Mouse (Mus musculus) liver, embryonic 11.5 days (tissue): Measurements from ENCODE around the gene Psmd7. TPM values are rescaled to one million over a fixed set of nuclear protein-coding genes. Genes with fewer than 3 reads are reported as not detected.
"Not testable (repeated sequence)": the region's sequence is repeated elsewhere in the genome, so short reads cannot be mapped to it uniquely, and the experiment has no call there.

Experiments
- ATAC-seq: fragments of 200-750 bp; cut with Nextera tagmentation; replicated peaks from 2 replicates; pipeline ENCODE4 v1.8.0; 2017; ENCODE audit warnings: moderate number of reproducible peaks, mild to moderate bottlenecking, moderate TSS enrichment, moderate library complexity; ENCODE audit not compliant: low FRiP score
- DNase-seq: peaks from one replicate; pipeline ENCODE4 v3.0.0-alpha.2; 2017; ENCODE audit warnings: low spot score
- H3K27ac ChIP-seq: fragments of 300-500 bp; sonication (generic); 2 replicates; pipeline ENCODE4 v1.5.1; 2014; ENCODE audit warnings: mild to moderate bottlenecking, low read depth, low read length, control low read depth
- H3K27me3 ChIP-seq: fragments of 300-500 bp; sonication (generic); replicated peaks from 2 replicates; pipeline ENCODE4 v1.6.1; 2014; ENCODE audit warnings: low read length, mixed read lengths; ENCODE audit not compliant: control insufficient read depth, insufficient read depth
- H3K36me3 ChIP-seq: fragments of 300-500 bp; sonication (generic); 2 replicates; pipeline ENCODE4 v1.6.1; 2014; ENCODE audit warnings: mild to moderate bottlenecking, low read length, moderate library complexity, mixed read lengths; ENCODE audit not compliant: control insufficient read depth, insufficient read depth
- H3K4me1 ChIP-seq: fragments of 300-500 bp; sonication (generic); replicated peaks from 2 replicates; pipeline ENCODE4 v1.6.1; 2014; ENCODE audit warnings: low read length, mixed read lengths; ENCODE audit not compliant: control insufficient read depth, insufficient read depth
- H3K4me2 ChIP-seq: fragments of 300-500 bp; sonication (generic); 2 replicates; pipeline ENCODE4 v1.6.1; 2014; ENCODE audit warnings: mild to moderate bottlenecking, control low read depth, moderate library complexity
- H3K4me3 ChIP-seq: fragments of 300-500 bp; sonication (generic); 2 replicates; pipeline ENCODE4 v1.5.1; 2014; ENCODE audit warnings: low read depth, low read length, control low read depth
- H3K9ac ChIP-seq: fragments of 300-500 bp; sonication (generic); 2 replicates; pipeline ENCODE4 v1.6.1; 2014; ENCODE audit warnings: low read depth, low read length, control low read depth
- H3K9me3 ChIP-seq: fragments of 300-500 bp; sonication (generic); 2 replicates; pipeline ENCODE4 v1.6.1; 2016; ENCODE audit warnings: low read length, inconsistent platforms, mixed read lengths; ENCODE audit not compliant: control insufficient read depth
- WGBS: fragments of 180-500 bp; shearing (Covaris S2); extraction: QIAGEN DNeasy Blood & Tissue Kit; methylation state at CpG from one replicate; pipeline ENCODE4 v1.1.7; 2014; 5-methylcytosine and 5-hydroxymethylcytosine counted together
- polyA plus RNA-seq: library from polyadenylated mRNA; unstranded; fragments of >200 nt; fragmentation: Nextera tagmentation; extraction: Ambion mirVana; gene quantifications from 2 replicates; pipeline ENCODE4 v1.2.1, GENCODE M21; 2014

The Psmd7 gene
- polyA plus RNA-seq = 358 and 365 TPM in 2 replicates

DNA sequence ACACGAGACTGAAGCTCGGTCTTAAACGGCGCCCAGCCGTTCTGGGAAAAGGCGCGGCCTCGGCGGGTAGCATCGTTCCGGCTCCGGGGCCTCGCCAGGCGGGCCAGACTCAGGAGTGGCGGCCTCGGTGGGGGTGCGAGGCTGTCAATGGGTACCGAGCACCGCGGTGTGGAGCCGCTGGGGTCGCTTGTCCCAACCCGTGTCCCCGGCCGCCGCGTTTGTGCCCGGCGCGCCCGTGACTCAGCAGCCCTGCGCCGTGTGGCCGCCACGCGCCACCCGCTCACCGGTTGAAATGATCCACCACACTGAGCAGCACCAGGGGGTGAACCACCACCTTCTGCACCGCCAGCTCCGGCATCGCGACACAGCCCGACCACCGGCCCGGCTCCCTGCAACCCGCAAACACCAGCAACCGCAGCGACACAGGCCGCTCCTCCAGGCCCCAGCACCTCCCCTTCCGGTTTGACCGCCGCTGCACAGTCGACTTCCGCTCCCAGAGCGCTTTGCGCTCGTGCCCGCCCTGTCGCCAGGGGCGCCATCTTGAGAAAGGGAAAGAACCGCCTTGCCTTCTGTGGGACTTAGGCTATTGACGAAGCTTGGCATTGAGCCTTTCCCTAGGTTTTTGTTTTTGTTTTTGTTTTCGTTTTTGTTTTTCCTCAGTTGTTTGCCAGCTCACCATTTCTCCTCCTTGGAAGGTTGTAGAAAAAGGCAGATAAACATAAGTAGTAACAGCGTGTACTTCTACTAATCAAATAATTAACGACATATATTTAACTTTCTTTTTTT lies at the start of gene Psmd7:
Gene Psmd7 (minus strand): TSS at position 470 of the 786 bp plus-strand sequence.
- peak within 1 kb of the TSS; percentile 72 for H3K27ac ChIP-seq
- peak; percentile 95 for ATAC-seq
- H3K4me2 ChIP-seq = peak within 1 kb of the TSS; percentile 72
- DNase-seq = peak; percentile 94
- no peaks in the 10 kb centered on the region for H3K4me1 ChIP-seq
- peak within 1 kb of the TSS; percentile 85 for H3K4me3 ChIP-seq
- WGBS = 1% methylated on average over 64 of the region's 65 CpGs
- H3K27me3 ChIP-seq = no peaks in the 10 kb centered on the region
- peak within 1 kb of the TSS; percentile 91 for H3K9ac ChIP-seq
- H3K9me3 ChIP-seq = no peaks in the 10 kb centered on the region
- H3K36me3 ChIP-seq = peaks cover 17% of the 10 kb centered on the region

DNA sequence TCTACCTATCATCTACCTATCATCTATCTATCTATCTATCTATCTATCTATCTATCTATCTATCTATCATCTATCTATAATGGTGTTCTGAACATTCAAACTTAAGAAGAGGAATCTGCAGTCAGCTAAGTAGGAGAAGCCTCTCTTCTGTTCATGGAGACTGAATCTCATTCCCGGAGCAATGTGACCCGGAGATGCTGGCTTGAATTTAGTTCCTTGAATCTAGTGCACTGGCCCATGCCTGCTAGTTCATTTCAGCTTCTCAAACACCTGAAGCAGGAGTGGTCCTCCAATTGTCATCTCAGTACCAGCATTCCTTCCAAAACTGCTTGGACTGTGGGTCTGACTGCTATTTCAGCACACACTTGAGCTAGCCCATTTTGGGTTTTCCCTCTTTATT lies 45.5 kb upstream of the Psmd7 start:
- Histone ChIP-seq H3K36me3 (no peaks in the 10 kb centered on the region), H3K4me3 (no peak overlapping the region), H3K4me2 (no peak overlapping the region), H3K27me3 (no peaks in the 10 kb centered on the region), H3K9me3 (no peaks in the 10 kb centered on the region), H3K27ac (no peak overlapping the region), H3K9ac (no peak overlapping the region), H3K4me1 (no peaks in the 10 kb centered on the region)
- DNase-seq (no peak), ATAC-seq (no peak)
- WGBS = 89% methylated on average over 2 of the region's 2 CpGs

DNA sequence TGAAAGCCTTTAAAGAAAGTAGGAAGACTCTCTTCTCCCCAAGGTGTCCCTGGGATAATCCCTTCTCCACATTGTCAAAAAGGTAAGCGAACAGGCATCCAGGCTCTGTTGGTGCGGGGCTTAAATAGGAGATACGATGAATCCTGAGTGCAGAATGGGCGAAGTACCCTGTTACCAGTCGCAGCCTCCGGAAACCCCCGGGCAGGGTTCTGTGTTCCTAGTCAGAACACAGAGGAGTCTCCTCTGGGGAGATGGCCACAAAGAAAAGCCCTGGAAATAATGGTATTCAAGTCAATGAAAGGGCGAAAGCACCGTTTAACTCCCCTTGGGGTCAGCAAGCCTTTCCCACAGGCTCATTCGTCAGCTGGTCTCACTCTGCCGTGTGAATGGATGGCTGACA lies 41.4 kb upstream of the Psmd7 start:
- Histone ChIP-seq H3K27me3 (no peaks in the 10 kb centered on the region), H3K9me3 (no peaks in the 10 kb centered on the region), H3K9ac (no peak overlapping the region), H3K36me3 (no peaks in the 10 kb centered on the region), H3K4me2 (no peak overlapping the region), H3K27ac (no peak overlapping the region), H3K4me1 (no peaks in the 10 kb centered on the region), H3K4me3 (no peak overlapping the region)
- ATAC-seq (no peak), DNase-seq (no peak)
- WGBS = 85% methylated on average over 11 of the region's 11 CpGs

DNA sequence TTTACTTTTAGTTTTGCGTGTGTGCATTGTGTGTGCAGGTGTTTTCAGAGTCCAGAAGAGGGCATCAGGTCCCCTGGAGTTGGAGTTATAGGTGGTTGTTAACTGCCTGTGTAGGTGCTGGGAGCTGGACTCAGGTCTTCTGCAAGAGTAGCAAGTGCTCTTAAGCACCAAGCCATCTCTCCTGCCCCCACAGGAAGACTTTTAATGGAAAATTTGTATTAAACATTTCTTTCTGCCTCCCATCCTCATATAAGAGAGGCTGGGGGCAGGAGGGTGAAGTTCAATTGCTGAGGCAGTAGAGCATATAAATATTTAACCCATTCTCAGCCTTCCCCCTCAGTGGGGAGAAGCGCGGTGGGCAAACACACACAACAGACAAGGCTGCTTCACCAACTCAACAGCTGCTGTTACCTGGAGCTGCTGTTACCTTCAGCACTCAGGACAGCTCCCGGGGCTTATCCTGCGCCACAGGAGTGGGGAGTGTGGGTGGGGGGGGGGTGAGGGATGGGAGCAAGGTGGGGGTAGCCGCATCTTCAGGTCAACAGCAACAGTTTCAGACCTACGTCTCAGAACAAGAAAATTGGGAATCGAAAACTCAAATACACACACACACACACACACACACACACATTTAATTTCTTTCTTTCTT lies 40.4 kb upstream of the Psmd7 start:
- Histone ChIP-seq H3K27me3 (no peaks in the 10 kb centered on the region), H3K27ac (no peak overlapping the region), H3K9ac (no peak overlapping the region), H3K4me1 (no peaks in the 10 kb centered on the region), H3K4me2 (no peak overlapping the region), H3K4me3 (no peak overlapping the region), H3K9me3 (no peaks in the 10 kb centered on the region), H3K36me3 (no peaks in the 10 kb centered on the region)
- ATAC-seq = no peak
- no peak for DNase-seq
- 56% methylated on average over 8 of the region's 8 CpGs for WGBS

DNA sequence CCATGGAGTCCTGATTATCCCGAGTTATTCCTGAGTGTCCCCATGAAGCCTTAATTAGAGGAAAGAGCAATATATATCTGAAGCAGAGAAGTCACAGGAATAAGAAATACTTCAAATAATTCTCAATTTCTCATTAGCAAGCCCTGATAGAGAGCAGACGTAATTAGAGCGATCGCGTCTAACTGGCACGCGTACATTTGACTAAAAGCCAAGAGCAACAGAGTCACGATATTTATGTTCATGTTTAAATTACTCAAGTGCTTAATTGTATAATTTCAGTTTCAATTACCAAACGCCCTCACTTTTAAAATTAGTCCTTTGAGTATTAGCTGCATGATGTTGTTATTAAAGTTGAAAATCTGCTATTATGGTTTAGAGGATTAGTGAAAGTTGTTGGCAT lies 39.6 kb upstream of the Psmd7 start:
- WGBS = 87% methylated on average over 9 of the region's 9 CpGs
- no peak overlapping the region for H3K4me3 ChIP-seq
- H3K4me2 ChIP-seq = no peak overlapping the region

DNA sequence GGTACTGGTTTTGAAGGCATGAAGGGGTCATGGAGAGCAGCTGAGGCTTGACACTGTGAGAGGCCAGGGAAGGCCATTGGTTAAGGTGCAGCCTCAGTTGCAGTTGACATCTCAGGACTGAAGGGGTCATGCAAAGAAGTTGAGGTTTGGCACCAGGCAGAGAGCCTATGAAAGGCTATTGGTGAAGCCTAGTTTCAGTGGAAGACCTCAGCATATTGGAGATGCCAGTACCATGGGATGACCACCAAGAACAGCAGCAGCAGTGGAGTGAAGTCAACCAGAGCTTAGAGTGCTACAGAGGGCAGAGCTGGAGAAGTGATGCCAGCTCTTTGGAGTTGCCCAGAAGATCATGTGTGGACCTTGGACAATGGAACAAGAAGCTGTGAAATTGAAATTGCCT lies 36.0 kb upstream of the Psmd7 start:
- not testable (repeated sequence) for ATAC-seq, H3K27ac ChIP-seq, H3K36me3 ChIP-seq, H3K9ac ChIP-seq, H3K4me2 ChIP-seq, H3K27me3 ChIP-seq, H3K4me3 ChIP-seq, H3K4me1 ChIP-seq, DNase-seq, H3K9me3 ChIP-seq

More for the DNA sequence above, 39.6 kb upstream of the Psmd7 start:
- H3K36me3 ChIP-seq = no peaks in the 10 kb centered on the region
- H3K27me3 ChIP-seq = no peaks in the 10 kb centered on the region
- H3K4me1 ChIP-seq = no peaks in the 10 kb centered on the region
- ATAC-seq (no peak), DNase-seq (no peak)
- no peak overlapping the region for H3K9ac ChIP-seq
- H3K9me3 ChIP-seq = no peaks in the 10 kb centered on the region
- no peak overlapping the region for H3K27ac ChIP-seq

DNA sequence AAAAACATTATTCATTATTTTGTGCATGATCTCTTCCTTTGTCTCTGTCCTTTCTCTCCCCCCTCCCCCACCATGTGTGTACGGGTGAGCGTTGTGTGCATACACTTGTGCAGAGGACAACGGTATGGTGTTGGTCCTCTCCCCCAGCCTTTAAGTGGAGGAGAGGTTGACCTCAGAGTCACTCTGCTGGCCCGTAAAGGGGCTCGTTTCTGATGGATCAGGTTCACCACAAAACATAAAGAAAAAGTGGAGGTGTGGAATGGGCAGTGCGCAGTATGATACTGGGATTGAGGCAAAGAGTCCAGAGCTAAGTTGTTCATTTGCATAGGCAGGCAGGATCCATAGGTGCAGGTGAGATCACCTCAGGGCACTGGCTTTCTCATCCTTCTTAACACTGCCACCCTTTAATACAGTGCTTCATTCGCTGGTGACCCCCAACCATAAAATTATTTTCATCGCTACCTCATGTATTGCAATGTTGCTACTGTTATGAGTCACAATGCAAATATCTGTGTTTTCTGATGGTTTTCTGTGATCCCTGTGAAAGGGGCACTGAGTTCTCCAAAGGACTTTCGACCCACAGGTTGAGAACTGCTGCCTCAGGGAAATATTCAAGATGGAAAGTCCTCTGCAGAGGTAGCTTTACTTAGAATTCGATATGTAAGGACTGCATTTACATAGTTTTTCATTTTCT lies 33.8 kb upstream of the Psmd7 start:
- WGBS = 84% methylated on average over 10 of the region's 10 CpGs
- ATAC-seq (no peak), DNase-seq (no peak)

DNA sequence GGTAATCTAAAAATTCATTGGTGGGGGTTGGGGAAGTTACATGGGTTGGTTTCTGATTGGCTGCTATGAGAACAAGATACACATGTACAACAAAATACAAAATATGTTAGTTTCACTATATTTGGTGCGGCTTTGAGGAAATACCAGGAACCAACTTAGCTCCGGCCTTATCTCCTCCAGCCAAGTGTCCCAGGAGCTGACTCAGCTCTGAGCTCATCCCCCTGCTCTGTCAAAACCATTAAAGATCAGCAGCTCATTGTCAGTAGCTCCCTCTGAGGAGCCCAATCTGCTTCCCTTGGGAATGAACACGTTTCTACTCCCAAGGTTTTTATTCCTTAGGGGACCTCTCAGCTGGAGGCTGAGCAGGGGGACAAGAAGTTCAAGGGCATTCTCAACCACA lies 32.9 kb upstream of the Psmd7 start:
- Histone ChIP-seq H3K4me2 (no peak overlapping the region; the same call in 1 of the 2 replicates), H3K4me3 (no peak overlapping the region), H3K27me3 (no peaks in the 10 kb centered on the region), H3K4me1 (no peaks in the 10 kb centered on the region), H3K9me3 (no peaks in the 10 kb centered on the region), H3K27ac (0 out of 2 replicates have a peak overlapping the region, but pooled peaks have one; percentile 38), H3K9ac (no peak overlapping the region), H3K36me3 (no peaks in the 10 kb centered on the region)
- peak; percentile 76 for ATAC-seq
- WGBS = 24% methylated on average over 3 of the region's 3 CpGs
- no peak for DNase-seq

More for the DNA sequence above, 33.8 kb upstream of the Psmd7 start:
- Histone ChIP-seq H3K4me2 (no peak overlapping the region), H3K4me1 (no peaks in the 10 kb centered on the region), H3K9ac (no peak overlapping the region), H3K27ac (no peak overlapping the region), H3K4me3 (no peak overlapping the region), H3K9me3 (no peaks in the 10 kb centered on the region), H3K36me3 (no peaks in the 10 kb centered on the region), H3K27me3 (no peaks in the 10 kb centered on the region)
